Mouse (Mus musculus) intestine, embryonic 16.5 days (tissue): Measurements from ENCODE around the gene Wrap53. TPM values are rescaled to one million over a fixed set of nuclear protein-coding genes. Genes with fewer than 3 reads are reported as not detected.
"Not testable (repeated sequence)": the region's sequence is repeated elsewhere in the genome, so short reads cannot be mapped to it uniquely, and the experiment has no call there.

Experiments used
- ATAC-seq: fragments of 200-750 bp; cut with Nextera tagmentation; 2 replicates; pipeline ENCODE4 v1.8.0; 2017; ENCODE audit warnings: moderate TSS enrichment, moderate library complexity
- H3K27ac ChIP-seq: fragments of 300-500 bp; sonication (generic); 2 replicates; pipeline ENCODE4 v1.5.1; 2014; ENCODE audit warnings: mild to moderate bottlenecking, low read length
- H3K27me3 ChIP-seq: fragments of 300-500 bp; sonication (generic); replicated peaks from 2 replicates; pipeline ENCODE4 v1.6.1; 2014; ENCODE audit warnings: low read length, control low read depth, mixed read lengths; ENCODE audit not compliant: control insufficient read depth, insufficient read depth
- H3K36me3 ChIP-seq: fragments of 300-500 bp; sonication (generic); 2 replicates; pipeline ENCODE4 v1.6.1; 2014; ENCODE audit warnings: low read length, control low read depth; ENCODE audit not compliant: control insufficient read depth, insufficient read depth
- H3K4me1 ChIP-seq: fragments of 300-500 bp; sonication (generic); 2 replicates; pipeline ENCODE4 v1.6.1; 2014; ENCODE audit warnings: low read length, control low read depth, mixed read lengths; ENCODE audit not compliant: control insufficient read depth, insufficient read depth
- H3K4me2 ChIP-seq: fragments of 300-500 bp; sonication (generic); 2 replicates; pipeline ENCODE4 v1.6.1; 2014; ENCODE audit warnings: low read depth, low read length, control low read depth
- H3K4me3 ChIP-seq: fragments of 300-500 bp; sonication (generic); 2 replicates; pipeline ENCODE4 v1.5.1; 2014; ENCODE audit warnings: mild to moderate bottlenecking, low read length
- H3K9ac ChIP-seq: fragments of 300-500 bp; sonication (generic); 2 replicates; pipeline ENCODE4 v1.6.1; 2014; ENCODE audit warnings: low read depth, low read length
- H3K9me3 ChIP-seq: fragments of 300-500 bp; sonication (generic); 2 replicates; pipeline ENCODE4 v1.6.1; 2016; ENCODE audit warnings: low read length, control low read depth; ENCODE audit not compliant: control insufficient read depth
- WGBS: fragments of 180-500 bp; shearing (Covaris S2); extraction: QIAGEN DNeasy Blood & Tissue Kit; methylation state at CpG from one replicate; pipeline ENCODE4 v1.1.7; 2014; 5-methylcytosine and 5-hydroxymethylcytosine counted together
- polyA plus RNA-seq: library from polyadenylated mRNA; unstranded; fragments of >200 nt; fragmentation: Nextera tagmentation; extraction: Ambion mirVana; gene quantifications from 2 replicates; pipeline ENCODE4 v1.2.1, GENCODE M21; 2015

Gene Wrap53
- 24.5 and 26.6 TPM in 2 replicates for polyA plus RNA-seq

- peak within 1 kb of the TSS; percentile 98 for H3K27ac ChIP-seq
- WGBS, result under 1% methylated on average over 13 of the region's 13 CpGs
- H3K4me3 ChIP-seq, result peak within 1 kb of the TSS; percentile 80
- ATAC-seq, result peak; percentile 62
- H3K27me3 ChIP-seq, result no peaks in the 10 kb centered on the region
- H3K36me3 ChIP-seq, result no peaks in the 10 kb centered on the region
- H3K9me3 ChIP-seq, result no peaks in the 10 kb centered on the region
- peak within 1 kb of the TSS; percentile 68 for H3K4me2 ChIP-seq
- H3K9ac ChIP-seq, result peak within 1 kb of the TSS; percentile 83
- peaks cover 28% of the 10 kb centered on the region for H3K4me1 ChIP-seq
Measured at GRCm38 (mm10) chr11:69580091-69580514, at the start of gene Wrap53, which contains the start of gene Trp53. TSS of gene Wrap53 (minus strand) at chr11:69580255. TSS of gene Trp53 (plus strand) at chr11:69580359.

- Histone ChIP-seq H3K4me3 (no peak overlapping the region), H3K9me3 (no peaks in the 10 kb centered on the region), H3K27ac (no peak overlapping the region), H3K9ac (no peak overlapping the region), H3K4me2 (no peak overlapping the region), H3K4me1 (peaks cover 8% of the 10 kb centered on the region), H3K36me3 (no peaks in the 10 kb centered on the region), H3K27me3 (no peaks in the 10 kb centered on the region)
- ATAC-seq, result no peak
- WGBS, result 60% methylated on average over 1 of the region's 1 CpGs
Measured at GRCm38 (mm10) chr11:69629802-69630201, 49.7 kb upstream of the Wrap53 start.

GRCm38 (mm10) chr11:69628286-69628685, 48.2 kb upstream of the Wrap53 start:
- no peaks in the 10 kb centered on the region for H3K4me1 ChIP-seq
- no peaks in the 10 kb centered on the region for H3K36me3 ChIP-seq
- H3K9me3 ChIP-seq, result no peaks in the 10 kb centered on the region
- ATAC-seq, result no peak
- WGBS, result 36% methylated on average over 6 of the region's 6 CpGs
- H3K4me2 ChIP-seq, result no peak overlapping the region
- no peak overlapping the region for H3K27ac ChIP-seq
- no peak overlapping the region for H3K9ac ChIP-seq
- no peaks in the 10 kb centered on the region for H3K27me3 ChIP-seq
- H3K4me3 ChIP-seq, result no peak overlapping the region

GRCm38 (mm10) chr11:69624339-69624738, 44.3 kb upstream of the Wrap53 start:
- H3K36me3 ChIP-seq, H3K4me3 ChIP-seq, ATAC-seq, H3K9me3 ChIP-seq, H3K4me1 ChIP-seq, H3K27me3 ChIP-seq, H3K9ac ChIP-seq, H3K4me2 ChIP-seq, H3K27ac ChIP-seq: not testable (repeated sequence)
- WGBS, result 87% methylated on average over 2 of the region's 2 CpGs

GRCm38 (mm10) chr11:69623006-69623405, 43.0 kb upstream of the Wrap53 start:
- Histone ChIP-seq H3K9ac (peak overlapping the region; percentile 81), H3K27ac (no peak overlapping the region), H3K4me3 (peak overlapping the region; percentile 69; the same call in 1 of the 2 replicates), H3K4me1 (peaks cover 9% of the 10 kb centered on the region), H3K4me2 (peak overlapping the region; percentile 88), H3K27me3 (no peaks in the 10 kb centered on the region), H3K9me3 (no peaks in the 10 kb centered on the region), H3K36me3 (no peaks in the 10 kb centered on the region)
- ATAC-seq, result no peak
- WGBS, result 71% methylated on average over 4 of the region's 4 CpGs

GRCm38 (mm10) chr11:69622406-69622805, 42.4 kb upstream of the Wrap53 start:
- peak overlapping the region; percentile 81 for H3K9ac ChIP-seq
- 22% methylated on average over 6 of the region's 6 CpGs for WGBS
- no peak overlapping the region for H3K27ac ChIP-seq
- H3K4me3 ChIP-seq, result peak overlapping the region; percentile 69
- H3K9me3 ChIP-seq, result no peaks in the 10 kb centered on the region
- no peaks in the 10 kb centered on the region for H3K36me3 ChIP-seq
- peaks cover 9% of the 10 kb centered on the region for H3K4me1 ChIP-seq
- H3K4me2 ChIP-seq, result peak overlapping the region; percentile 88
- H3K27me3 ChIP-seq, result no peaks in the 10 kb centered on the region
- ATAC-seq, result peak; percentile 21; the same call in 1 of the 2 replicates

- peak within 1 kb of the TSS; percentile 81 for H3K9ac ChIP-seq
- H3K27me3 ChIP-seq, result no peaks in the 10 kb centered on the region
- peak within 1 kb of the TSS; percentile 88 for H3K4me2 ChIP-seq
- ATAC-seq, result peak; percentile 75
- WGBS, result 1% methylated on average over 20 of the region's 20 CpGs
- no peaks in the 10 kb centered on the region for H3K9me3 ChIP-seq
- no peaks in the 10 kb centered on the region for H3K36me3 ChIP-seq
- peaks cover 9% of the 10 kb centered on the region for H3K4me1 ChIP-seq
- H3K27ac ChIP-seq, result peak within 1 kb of the TSS; percentile 67
- peak within 1 kb of the TSS; percentile 69 for H3K4me3 ChIP-seq
Measured at GRCm38 (mm10) chr11:69621571-69622268, 41.7 kb upstream of the Wrap53 start, which contains the start of gene Sat2. TSS of gene Sat2 (plus strand) at chr11:69622024.

GRCm38 (mm10) chr11:69620394-69621081, 40.5 kb upstream of the Wrap53 start:
- H3K9me3 ChIP-seq, result no peaks in the 10 kb centered on the region
- no peaks in the 10 kb centered on the region for H3K27me3 ChIP-seq
- peak; percentile 73 for ATAC-seq
- H3K27ac ChIP-seq, result peak overlapping the region; percentile 54
- no peak overlapping the region for H3K4me3 ChIP-seq
- H3K4me2 ChIP-seq, result no peak overlapping the region
- H3K4me1 ChIP-seq, result peaks cover 9% of the 10 kb centered on the region
- 70% methylated on average over 7 of the region's 7 CpGs for WGBS
- no peak overlapping the region for H3K9ac ChIP-seq
- H3K36me3 ChIP-seq, result no peaks in the 10 kb centered on the region

- Histone ChIP-seq H3K36me3 (no peaks in the 10 kb centered on the region), H3K27me3 (no peaks in the 10 kb centered on the region), H3K4me3 (no peak within 1 kb of the TSS), H3K4me2 (no peak within 1 kb of the TSS), H3K9ac (no peak within 1 kb of the TSS), H3K27ac (no peak within 1 kb of the TSS), H3K9me3 (no peaks in the 10 kb centered on the region), H3K4me1 (peaks cover 10% of the 10 kb centered on the region)
- no peak for ATAC-seq
- 61% methylated on average over 5 of the region's 5 CpGs for WGBS
Measured at GRCm38 (mm10) chr11:69617805-69618204, 37.8 kb upstream of the Wrap53 start, which contains the start of gene Shbg. TSS of gene Shbg (minus strand) at chr11:69617905.
